Mouse (Mus musculus) megakaryocyte, embryonic 14.5 days (primary cell): ENCODE data around the gene Bbs12.

Experiments
- FLI1 ChIP-seq: IDR thresholded peaks from 2 replicates; pipeline ENCODE4 v1.6.1; 2012; ENCODE audit warnings: low read length, inconsistent platforms, mixed read lengths
- GATA1 ChIP-seq: IDR thresholded peaks from 3 replicates; pipeline ENCODE4 v1.6.1; 2012; ENCODE audit warnings: mixed read lengths, low read length, inconsistent platforms, borderline replicate concordance

DNA sequence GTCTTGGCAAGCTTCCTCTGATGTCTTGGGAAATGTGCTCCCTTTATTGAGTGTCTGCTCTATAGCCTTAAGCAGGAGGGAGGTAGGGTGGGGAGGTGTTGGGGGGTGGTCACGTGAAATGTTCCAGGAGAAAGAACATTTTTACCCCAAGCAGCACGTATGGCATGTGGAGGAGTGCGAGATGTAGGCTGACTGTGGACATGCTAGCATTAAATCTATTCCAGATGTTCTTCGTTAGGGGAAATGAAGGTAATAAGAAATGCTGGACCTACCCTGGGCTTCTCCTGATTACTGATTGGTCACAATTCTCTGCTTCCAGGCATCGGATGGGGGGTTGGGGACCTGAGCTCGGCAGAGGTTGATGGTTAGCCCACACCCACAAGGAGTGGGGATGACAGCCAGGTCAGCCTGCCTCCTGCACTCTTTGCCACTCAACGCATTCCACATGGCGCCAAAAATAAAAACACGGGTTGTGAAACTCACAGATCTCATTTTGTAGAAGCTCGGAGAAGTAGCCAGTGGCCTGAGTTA is 41.7 kb downstream of the Bbs12 start:
- TF ChIP-seq GATA1 (no peak), FLI1 (no peak)
